Mouse (Mus musculus): ENCODE results near the gene Col9a3.

Gene Col9a3

GRCm38 (mm10) chr2:180659353-180660150 is 62.0 kb downstream of the Col9a3 start:
- TF ChIP-seq GATA4 (IDR thresholded peaks at IDR 0.05; ENCODE audit: insufficient replicate concordance, low read length), result no peak

DNA sequence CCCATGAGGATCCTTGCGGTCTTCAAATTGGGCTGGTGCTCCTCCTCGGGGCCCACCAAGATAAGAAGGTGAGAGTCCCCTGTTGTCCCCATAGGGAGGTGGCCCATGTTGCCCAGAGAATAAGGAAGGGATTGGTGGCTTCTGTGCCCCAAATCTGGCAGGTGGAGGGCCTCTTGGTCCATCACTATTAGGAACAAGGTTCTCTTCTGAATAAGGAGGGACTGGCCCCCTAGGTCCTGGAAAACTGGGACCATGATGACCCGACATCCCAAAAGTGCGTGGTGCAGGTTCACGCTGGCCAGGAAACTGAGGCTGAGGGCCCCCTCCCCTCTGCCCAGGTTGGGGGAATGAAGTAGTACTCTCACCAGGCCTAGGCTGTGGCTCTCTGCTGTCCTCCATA is 62.9 kb downstream of the Col9a3 start:
- no peak for TF ChIP-seq GATA4 (IDR thresholded peaks at IDR 0.05; ENCODE audit: insufficient replicate concordance, low read length)

DNA sequence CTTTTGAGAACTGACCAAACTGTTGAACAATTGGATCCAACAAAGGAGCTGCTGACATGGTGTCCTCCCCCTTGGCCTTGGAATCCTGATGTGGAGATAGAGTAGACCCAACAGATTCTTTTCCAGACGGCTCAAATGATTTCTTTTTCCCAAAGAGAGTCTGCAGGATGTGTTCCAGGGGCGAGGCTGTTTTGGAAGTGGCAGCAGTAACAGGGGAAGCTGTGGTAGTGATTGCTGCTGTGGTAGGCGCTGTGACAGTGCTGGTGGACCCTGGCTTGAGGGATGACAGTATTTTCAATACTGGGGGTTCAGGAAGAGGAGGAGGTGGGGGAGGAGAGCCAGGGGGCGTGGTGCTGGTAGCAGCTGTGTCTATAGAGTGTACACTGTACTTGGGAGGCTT is 64.4 kb downstream of the Col9a3 start:
- no peak for TF ChIP-seq GATA4 (IDR thresholded peaks at IDR 0.05; ENCODE audit: insufficient replicate concordance, low read length)

Data from liver, adult (tissue).